Mouse (Mus musculus) midbrain, embryonic 10.5 days (tissue): ENCODE data around the gene Rabif. TPM values are rescaled to one million over a fixed set of nuclear protein-coding genes. Genes with fewer than 3 reads are reported as not detected.
"Not testable (repeated sequence)": the region's sequence is repeated elsewhere in the genome, so short reads cannot be mapped to it uniquely, and the experiment has no call there.

ENCODE experiments used
- DNase-seq: peaks from one replicate; pipeline ENCODE4 v3.0.0-alpha.2; 2017; ENCODE audit warnings: low spot score
- H3K27ac ChIP-seq: fragments of 300-500 bp; sonication (generic); replicated peaks from 2 replicates; pipeline ENCODE4 v1.5.1; 2016; ENCODE audit warnings: mild to moderate bottlenecking
- H3K27me3 ChIP-seq: fragments of 300-500 bp; sonication (generic); 2 replicates; pipeline ENCODE4 v1.6.1; 2016; ENCODE audit warnings: low read depth, mild to moderate bottlenecking; ENCODE audit not compliant: poor library complexity, severe bottlenecking
- H3K36me3 ChIP-seq: fragments of 300-500 bp; sonication (generic); 2 replicates; pipeline ENCODE4 v1.6.1; 2016; ENCODE audit warnings: mild to moderate bottlenecking, moderate library complexity
- H3K4me1 ChIP-seq: fragments of 300-500 bp; sonication (generic); 2 replicates; pipeline ENCODE4 v1.6.1; 2016
- H3K4me3 ChIP-seq: fragments of 300-500 bp; sonication (generic); 2 replicates; pipeline ENCODE4 v1.5.1; 2016; ENCODE audit warnings: mild to moderate bottlenecking, moderate library complexity
- H3K9me3 ChIP-seq: fragments of 300-500 bp; sonication (generic); replicated peaks from 2 replicates; pipeline ENCODE4 v1.6.1; 2016; ENCODE audit warnings: mild to moderate bottlenecking
- WGBS: fragments of 180-500 bp; shearing (Covaris S2); methylation state at CpG from one replicate; pipeline ENCODE4 v1.1.7; 2016; 5-methylcytosine and 5-hydroxymethylcytosine counted together
- polyA plus RNA-seq: library from polyadenylated mRNA; unstranded; fragments of >200 nt; fragmentation: Nextera tagmentation; extraction: Ambion mirVana; gene quantifications from 2 replicates; pipeline ENCODE4 v1.2.1, GENCODE M21; 2016

Rabif gene
- polyA plus RNA-seq, 1 experiment from 2014 or later, result 44.8 TPM

- peak; percentile 70 for DNase-seq
- Histone ChIP-seq H3K9me3 (no peaks in the 10 kb centered on the region), H3K4me3 (no peak overlapping the region), H3K27me3 (peaks cover 44% of the 10 kb centered on the region), H3K36me3 (no peaks in the 10 kb centered on the region), H3K4me1 (peaks cover 31% of the 10 kb centered on the region), H3K27ac (peak overlapping the region; percentile 58)
- 8% methylated on average over 4 of the region's 4 CpGs for WGBS
These were observed 22.2 kb downstream of the Rabif start for GRCm38 (mm10) chr1:134516491-134517198.

- WGBS, result 96% methylated on average over 14 of the region's 14 CpGs
- H3K27me3 ChIP-seq, result peaks cover 32% of the 10 kb centered on the region
- H3K27ac ChIP-seq, DNase-seq, H3K9me3 ChIP-seq, H3K36me3 ChIP-seq, H3K4me3 ChIP-seq: not testable (repeated sequence)
- peaks cover 26% of the 10 kb centered on the region for H3K4me1 ChIP-seq
These were observed 23.4 kb downstream of the Rabif start for GRCm38 (mm10) chr1:134517841-134518240.

GRCm38 (mm10) chr1:134518677-134519076 lies 24.2 kb downstream of the Rabif start:
- H3K4me3 ChIP-seq, result no peak overlapping the region
- no peaks in the 10 kb centered on the region for H3K36me3 ChIP-seq
- H3K27me3 ChIP-seq, result peaks cover 24% of the 10 kb centered on the region
- no peak overlapping the region for H3K27ac ChIP-seq
- no peaks in the 10 kb centered on the region for H3K9me3 ChIP-seq
- H3K4me1 ChIP-seq, result peaks cover 18% of the 10 kb centered on the region
- DNase-seq, result peak; percentile 67
- WGBS, result 16% methylated on average over 7 of the region's 7 CpGs

- H3K9me3 ChIP-seq, H3K27ac ChIP-seq: not testable (repeated sequence)
These were observed 24.8 kb downstream of the Rabif start for GRCm38 (mm10) chr1:134519201-134519600.

DNA sequence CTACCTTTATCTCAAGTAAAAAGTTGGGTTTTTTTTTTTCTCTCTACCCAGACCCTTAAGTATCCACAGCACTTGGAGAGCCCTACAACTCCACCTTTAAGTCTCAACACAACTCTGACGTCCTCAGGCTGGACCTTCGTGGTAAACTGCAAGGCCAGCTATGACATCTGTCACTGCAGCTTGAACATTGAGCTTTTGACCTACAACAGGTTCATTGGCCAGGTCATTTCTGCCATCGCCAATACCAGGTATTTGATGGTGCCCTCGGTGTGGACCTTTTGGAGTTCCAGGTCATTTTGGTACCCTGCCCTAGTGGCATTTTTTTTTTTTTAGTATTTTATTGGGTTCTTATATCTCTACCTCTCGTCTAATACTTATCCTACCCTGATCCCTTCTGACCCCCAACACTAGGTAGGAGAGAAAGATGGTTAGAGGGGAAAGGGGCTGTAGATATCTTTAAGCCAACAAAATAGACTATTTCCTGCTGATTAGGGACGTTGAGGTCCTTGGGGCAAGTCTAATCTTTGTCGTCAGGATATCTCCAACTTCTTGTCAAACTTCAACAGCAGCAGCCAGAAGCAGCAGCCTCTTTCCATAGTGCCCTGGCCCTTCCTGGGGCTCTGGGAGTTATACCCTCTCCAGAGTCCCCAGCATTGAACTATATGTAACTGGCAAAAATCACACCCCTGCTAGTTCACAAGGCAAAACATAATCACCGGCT lies 25.7 kb downstream of the Rabif start:
- no peak overlapping the region for H3K4me3 ChIP-seq
- H3K27me3 ChIP-seq, result peaks cover 9% of the 10 kb centered on the region
- DNase-seq, result no peak
- 88% methylated on average over 8 of the region's 8 CpGs for WGBS
- H3K36me3 ChIP-seq, result no peaks in the 10 kb centered on the region
- H3K27ac ChIP-seq, result no peak overlapping the region
- peaks cover 16% of the 10 kb centered on the region for H3K4me1 ChIP-seq
- H3K9me3 ChIP-seq, result no peaks in the 10 kb centered on the region

More at GRCm38 (mm10) chr1:134519201-134519600, 24.8 kb downstream of the Rabif start:
- WGBS, result 95% methylated on average over 5 of the region's 5 CpGs
- Histone ChIP-seq H3K4me1 (peaks cover 16% of the 10 kb centered on the region), H3K27me3 (peaks cover 18% of the 10 kb centered on the region)
- not testable (repeated sequence) for DNase-seq, H3K4me3 ChIP-seq, H3K36me3 ChIP-seq

GRCm38 (mm10) chr1:134521163-134521562 lies 26.7 kb downstream of the Rabif start:
- no peaks in the 10 kb centered on the region for H3K27me3 ChIP-seq
- H3K9me3 ChIP-seq, result no peaks in the 10 kb centered on the region
- DNase-seq, result no peak
- H3K4me1 ChIP-seq, result peaks cover 11% of the 10 kb centered on the region
- no peak overlapping the region for H3K4me3 ChIP-seq
- 85% methylated on average over 7 of the region's 7 CpGs for WGBS
- no peak overlapping the region for H3K27ac ChIP-seq
- no peaks in the 10 kb centered on the region for H3K36me3 ChIP-seq

GRCm38 (mm10) chr1:134522325-134522724 lies 27.9 kb downstream of the Rabif start:
- no peak overlapping the region for H3K27ac ChIP-seq
- 67% methylated on average over 2 of the region's 2 CpGs for WGBS
- no peaks in the 10 kb centered on the region for H3K9me3 ChIP-seq
- no peak for DNase-seq
- H3K36me3 ChIP-seq, result no peaks in the 10 kb centered on the region
- no peaks in the 10 kb centered on the region; the same call in 1 of the 2 replicates for H3K4me1 ChIP-seq
- H3K27me3 ChIP-seq, result no peaks in the 10 kb centered on the region
- no peak overlapping the region for H3K4me3 ChIP-seq

DNA sequence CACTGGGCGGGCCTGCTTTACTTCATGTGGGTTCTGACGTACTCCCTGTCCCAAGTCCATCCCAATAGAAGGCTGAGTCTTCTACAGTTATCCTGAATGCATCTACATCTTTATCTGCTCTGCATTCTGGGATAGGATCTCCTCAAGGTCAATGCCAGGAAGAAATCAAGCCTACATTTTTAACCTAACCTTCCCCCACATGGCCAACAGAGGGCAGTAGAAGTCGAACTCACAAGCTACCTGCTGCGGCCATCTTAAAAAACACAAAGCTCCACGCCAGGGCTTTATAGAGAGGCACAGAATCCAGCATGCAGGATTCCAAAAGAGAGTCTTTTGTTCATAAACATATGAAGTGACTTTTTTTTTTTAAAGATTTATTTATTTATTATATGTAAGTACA lies 30.0 kb downstream of the Rabif start:
- WGBS, result 74% methylated on average over 5 of the region's 5 CpGs
- H3K27ac ChIP-seq, result no peak overlapping the region
- no peak for DNase-seq

GRCm38 (mm10) chr1:134525015-134525414 lies 30.6 kb downstream of the Rabif start:
- H3K9me3 ChIP-seq, result no peaks in the 10 kb centered on the region
- DNase-seq, result no peak
- H3K36me3 ChIP-seq, result no peaks in the 10 kb centered on the region
- H3K27ac ChIP-seq, result no peak overlapping the region
- H3K4me3 ChIP-seq, result no peak overlapping the region
- H3K27me3 ChIP-seq, result no peaks in the 10 kb centered on the region
- WGBS, result 83% methylated on average over 1 of the region's 1 CpGs
- H3K4me1 ChIP-seq, result no peaks in the 10 kb centered on the region

More for the DNA sequence above, 30.0 kb downstream of the Rabif start:
- H3K27me3 ChIP-seq, result no peaks in the 10 kb centered on the region
- H3K4me1 ChIP-seq, result no peaks in the 10 kb centered on the region
- no peak overlapping the region for H3K4me3 ChIP-seq
- no peaks in the 10 kb centered on the region for H3K36me3 ChIP-seq
- no peaks in the 10 kb centered on the region for H3K9me3 ChIP-seq

- DNase-seq, result no peak
- no peaks in the 10 kb centered on the region for H3K9me3 ChIP-seq
- no peaks in the 10 kb centered on the region for H3K27me3 ChIP-seq
- WGBS, result 83% methylated on average over 6 of the region's 6 CpGs
- H3K4me1 ChIP-seq, result no peaks in the 10 kb centered on the region
- H3K36me3 ChIP-seq, result no peaks in the 10 kb centered on the region
- no peak overlapping the region for H3K27ac ChIP-seq
- H3K4me3 ChIP-seq, result no peak overlapping the region
These were observed 32.3 kb downstream of the Rabif start for GRCm38 (mm10) chr1:134526752-134527151.

GRCm38 (mm10) chr1:134530618-134531017 lies 36.2 kb downstream of the Rabif start:
- no peak for DNase-seq
- Histone ChIP-seq H3K9me3 (no peaks in the 10 kb centered on the region), H3K27me3 (no peaks in the 10 kb centered on the region), H3K4me1 (no peaks in the 10 kb centered on the region), H3K36me3 (no peaks in the 10 kb centered on the region), H3K4me3 (no peak overlapping the region), H3K27ac (no peak overlapping the region)
- WGBS, result 89% methylated on average over 6 of the region's 6 CpGs

DNA sequence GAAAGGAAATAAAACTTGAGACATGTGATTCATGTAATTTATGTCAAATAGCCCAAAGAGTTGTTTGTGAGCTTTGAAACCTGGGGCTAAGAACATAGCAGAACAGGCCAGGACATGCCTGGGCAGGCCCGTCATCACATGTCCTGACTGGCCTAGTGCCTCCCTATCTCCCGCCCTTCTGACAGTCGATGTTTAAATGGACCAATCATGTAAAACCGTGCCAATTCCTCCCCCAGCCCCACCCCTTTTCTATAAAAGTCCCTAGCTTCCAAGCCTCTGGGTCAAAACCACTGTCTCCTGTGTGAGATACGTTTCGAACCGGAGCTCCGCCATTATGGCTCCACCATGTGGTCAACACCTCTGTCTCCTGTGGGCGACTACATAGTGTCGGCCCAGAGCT lies 39.3 kb downstream of the Rabif start:
- not testable (repeated sequence) for H3K27ac ChIP-seq, H3K36me3 ChIP-seq, H3K4me1 ChIP-seq, H3K9me3 ChIP-seq, DNase-seq, H3K27me3 ChIP-seq, H3K4me3 ChIP-seq
- WGBS, result 92% methylated on average over 10 of the region's 10 CpGs

GRCm38 (mm10) chr1:134535054-134535453 lies 40.6 kb downstream of the Rabif start:
- 91% methylated on average over 1 of the region's 1 CpGs for WGBS
- H3K4me1 ChIP-seq, result 0 out of 2 replicates have a peak, but pooled peaks cover 4% of the 10 kb centered on the region
- H3K27ac ChIP-seq, result no peak overlapping the region
- no peaks in the 10 kb centered on the region for H3K9me3 ChIP-seq
- no peaks in the 10 kb centered on the region for H3K27me3 ChIP-seq
- H3K4me3 ChIP-seq, result no peak overlapping the region
- no peaks in the 10 kb centered on the region for H3K36me3 ChIP-seq
- no peak for DNase-seq
